Mouse (Mus musculus) cortical plate, adult 2 months (tissue): ENCODE results near the gene Dtx2.

Experiments used
- CTCF ChIP-seq: fragments of 200-500 bp; IDR thresholded peaks from 2 replicates; pipeline ENCODE4 v1.5.1; 2011; ENCODE audit warnings: mild to moderate bottlenecking, control low read depth, low read length; ENCODE audit not compliant: insufficient read depth; ENCODE audit errors: extremely low read depth
- POLR2A ChIP-seq: fragments of 200-500 bp; IDR thresholded peaks from 2 replicates; pipeline ENCODE4 v1.6.1; 2011; ENCODE audit warnings: mild to moderate bottlenecking, low read length, control low read depth; ENCODE audit not compliant: insufficient read depth; ENCODE audit errors: extremely low read depth

DNA sequence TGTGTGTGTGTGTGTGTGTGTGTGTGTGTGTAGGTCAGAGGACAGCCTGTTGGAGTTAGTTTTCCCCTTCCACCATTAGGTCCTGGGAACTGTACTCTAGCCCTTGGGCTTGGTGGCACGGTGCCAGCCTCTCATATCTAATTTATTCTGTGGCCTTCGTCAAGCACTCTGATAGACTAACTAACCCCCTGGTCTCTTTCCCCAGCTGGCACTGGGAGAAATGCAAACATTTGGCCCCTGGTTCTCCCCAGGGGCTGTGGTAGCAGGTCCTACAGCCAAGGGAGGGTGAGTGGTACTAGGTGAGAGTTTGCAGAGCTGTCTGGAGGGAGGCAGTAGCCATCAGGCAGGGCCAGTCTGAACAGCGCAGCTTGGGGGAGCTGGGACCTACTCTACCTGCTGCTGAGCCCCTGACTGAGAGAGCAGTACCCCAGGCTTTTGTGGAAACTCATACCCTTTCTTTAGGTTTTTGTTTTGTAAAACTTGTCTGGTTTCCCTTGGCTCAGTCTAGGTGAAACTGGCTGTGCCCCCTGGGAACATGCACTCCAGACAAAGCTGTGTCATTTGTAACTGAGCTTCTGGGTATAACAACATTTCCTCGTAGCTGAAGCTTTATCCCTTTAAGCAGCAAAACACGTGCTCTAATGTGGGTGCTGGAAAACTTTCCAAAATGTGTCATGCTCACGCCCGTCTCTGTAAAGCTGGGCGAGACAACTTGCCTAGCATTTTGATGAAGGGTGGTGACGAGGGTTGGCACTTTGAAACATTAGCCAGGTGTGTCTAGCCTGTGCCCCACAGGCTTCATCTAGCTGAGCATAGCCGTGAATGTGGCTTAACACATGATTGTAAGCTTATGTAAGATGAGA lies 21.6 kb downstream of the Dtx2 start:
- TF ChIP-seq CTCF (no peak), POLR2A (no peak)
